Mouse (Mus musculus): ENCODE results near the gene Ddx20. TPM values are rescaled to one million over a fixed set of nuclear protein-coding genes. Genes with fewer than 3 reads are reported as not detected.
A peak's percentile ranks its signal among the peaks of the same experiment; 100 is the strongest.

The Ddx20 gene
- total RNA-seq, 2 experiments from 2014 or later: 10.7 to 10.9 TPM

DNA sequence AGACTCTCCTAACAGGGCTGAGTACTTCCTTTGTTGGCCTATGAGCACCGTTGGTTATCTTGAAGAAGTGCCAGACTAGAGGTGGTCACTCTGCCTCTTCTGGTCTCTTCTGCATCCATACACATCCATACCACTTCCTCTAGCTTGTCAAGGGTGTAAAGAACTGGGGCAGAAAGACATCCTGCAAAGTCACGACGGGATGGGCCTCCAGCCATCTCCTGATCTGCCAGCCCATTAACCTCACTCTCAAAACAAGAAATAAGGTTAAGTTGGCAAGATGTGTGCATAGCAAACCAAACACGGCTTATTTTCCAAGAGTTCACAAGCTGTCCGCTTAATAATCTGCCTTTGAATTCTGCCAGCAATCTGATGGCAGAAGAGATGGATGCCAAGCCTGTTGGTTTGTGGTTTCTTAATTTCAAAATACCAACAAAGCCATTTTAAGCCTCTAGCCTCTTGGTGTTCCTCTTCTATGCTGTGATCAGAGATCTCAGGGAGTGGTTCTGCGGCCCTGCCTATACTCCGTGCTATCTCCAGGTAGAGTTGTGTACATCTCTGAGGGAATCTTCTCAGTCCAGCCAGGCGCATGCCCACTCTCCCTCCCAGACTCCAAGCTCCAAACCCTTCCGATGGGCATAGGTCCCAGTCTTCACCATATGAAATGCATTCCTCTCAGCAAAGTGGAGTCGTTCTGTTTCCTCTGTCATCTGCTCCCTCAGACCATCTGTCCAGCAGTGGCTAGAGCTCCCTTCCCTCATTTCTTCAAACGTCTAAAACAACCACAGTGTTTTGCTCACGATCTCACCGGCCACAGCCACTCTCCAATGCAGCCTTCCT, 33.6 kb downstream of the Ddx20 start:
- TF ChIP-seq CTCF (IDR thresholded peaks at IDR 0.05): no peak
- no peak overlapping the region for H3K4me3 ChIP-seq
- no peak overlapping the region for H3K27ac ChIP-seq
- intact Hi-C loops (cut with DNase I): no loop called here
- DNase-seq: no peak

DNA sequence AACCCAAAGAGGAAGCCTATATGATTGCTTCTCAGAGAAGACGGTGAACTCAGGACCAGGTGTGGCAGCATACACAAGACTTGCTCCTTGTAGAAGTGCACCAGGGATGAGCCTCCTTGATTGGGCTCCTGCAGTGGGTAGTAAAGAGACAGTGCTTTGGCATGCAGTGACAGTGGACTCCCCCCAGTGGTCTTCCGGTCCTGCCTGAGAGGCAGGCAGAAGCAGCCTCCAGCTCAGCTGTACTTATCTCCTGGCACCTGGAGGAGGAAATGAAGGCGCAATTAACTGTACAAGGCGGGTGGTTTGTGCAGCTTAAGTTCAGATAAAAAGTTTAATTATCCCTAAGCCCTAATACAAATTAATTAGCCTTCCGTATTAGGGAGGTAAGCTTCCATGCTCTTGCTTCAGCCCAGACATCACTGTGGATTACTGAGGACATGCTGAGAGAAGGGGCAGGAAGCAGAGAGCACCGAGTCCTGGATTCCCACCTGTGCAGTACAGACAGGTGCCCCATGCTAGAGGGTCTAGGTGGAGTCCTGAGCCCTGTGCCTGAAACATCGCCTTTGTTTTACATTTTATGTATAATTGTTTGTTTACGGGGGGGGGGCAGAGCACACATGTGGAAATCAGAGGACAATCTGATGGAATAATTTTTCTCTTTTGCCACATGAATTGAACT, 38.3 kb downstream of the Ddx20 start:
- intact Hi-C loops (cut with DNase I): no loop called here
- no peak for DNase-seq
- H3K4me3 ChIP-seq: no peak overlapping the region
- H3K27ac ChIP-seq: no peak overlapping the region
- no peak for TF ChIP-seq CTCF (IDR thresholded peaks at IDR 0.05)

DNA sequence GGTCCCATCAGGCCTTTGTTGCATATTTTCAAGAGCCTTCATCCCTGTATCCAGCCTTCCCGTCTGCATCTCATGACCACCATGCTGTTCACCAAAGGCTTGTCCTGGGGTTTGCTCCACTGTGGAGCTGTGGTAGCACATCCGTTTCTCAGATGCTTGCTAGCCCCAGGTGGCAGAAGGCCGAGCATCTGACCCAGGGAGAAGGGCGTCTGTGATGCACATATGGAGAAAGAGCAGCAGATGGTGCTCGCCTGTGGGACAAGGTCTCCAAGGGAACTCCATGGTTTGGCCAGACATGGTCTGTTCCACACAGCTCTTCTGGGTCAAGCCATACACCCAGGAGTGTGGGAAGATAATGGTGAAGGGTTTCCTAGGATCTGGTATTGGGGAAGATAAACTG, 43.8 kb downstream of the Ddx20 start:
- intact Hi-C loops (cut with DNase I): no loop called here

DNA sequence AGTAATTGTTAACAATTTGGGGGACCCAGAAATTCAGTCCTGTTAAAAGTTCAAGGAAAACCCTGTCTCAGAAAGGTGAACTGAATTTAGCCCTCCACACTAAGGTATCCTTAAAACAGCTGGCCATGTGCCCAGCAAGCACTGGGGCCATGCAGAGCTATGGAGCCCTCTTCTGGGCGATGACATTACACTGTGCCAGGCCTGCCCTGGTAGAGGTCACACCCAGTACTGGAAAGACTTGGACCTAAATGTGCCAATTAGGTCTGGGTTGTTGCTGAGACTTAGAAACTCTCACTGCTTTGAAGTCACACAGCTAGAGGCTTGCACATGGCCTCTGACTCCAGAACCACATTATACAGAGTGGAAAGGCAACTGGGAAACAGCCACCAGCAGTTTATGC, 45.2 kb downstream of the Ddx20 start:
- no peak overlapping the region for H3K4me3 ChIP-seq
- peak; percentile 47 for DNase-seq
- no peak overlapping the region for H3K27ac ChIP-seq
- peak; percentile 47 for TF ChIP-seq CTCF (IDR thresholded peaks at IDR 0.05)
- intact Hi-C loops (cut with DNase I): no loop called here

More for the DNA sequence above, 43.8 kb downstream of the Ddx20 start:
- TF ChIP-seq CTCF (IDR thresholded peaks at IDR 0.05): no peak
- DNase-seq: no peak
- no peak overlapping the region for H3K4me3 ChIP-seq
- no peak overlapping the region for H3K27ac ChIP-seq

- no peak for TF ChIP-seq CTCF (IDR thresholded peaks at IDR 0.05)
- H3K27ac ChIP-seq: no peak overlapping the region
- DNase-seq: no peak
These were observed 54.4 kb downstream of the Ddx20 start for GRCm38 (mm10) chr3:105633021-105633420.

GRCm38 (mm10) chr3:105632296-105632695, 55.1 kb downstream of the Ddx20 start:
- Histone ChIP-seq H3K27ac (no peak overlapping the region), H3K4me3 (no peak overlapping the region)
- DNase-seq: no peak
- intact Hi-C loops (cut with DNase I): no loop called here
- no peak for TF ChIP-seq CTCF (IDR thresholded peaks at IDR 0.05)

More at GRCm38 (mm10) chr3:105633021-105633420, 54.4 kb downstream of the Ddx20 start:
- intact Hi-C loops (cut with DNase I): no loop called here
- no peak overlapping the region for H3K4me3 ChIP-seq

Other genes with a start within 250 kb of the Ddx20 start
- gene Kcnd3, start 235.2 kb downstream of the Ddx20 start, total RNA-seq (2021): under 1 TPM; 0.05 to 0.08 TPM
- 1 to 10 TPM; 2.9 to 4.5 TPM for gene Inka2, start 17.0 kb upstream of the Ddx20 start, total RNA-seq (2021)
- 100 to 1,000 TPM in 1 of 2 experiments, 10 to 100 TPM in 1; 86.7 to 101 TPM for gene Rap1a, start 113.8 kb upstream of the Ddx20 start, total RNA-seq (2021)
- not detected for gene Adora3, start 183.3 kb upstream of the Ddx20 start, total RNA-seq (2021)
- gene Tmigd3, start 183.3 kb upstream of the Ddx20 start, total RNA-seq (2021): not detected
- under 1 TPM; 0.84 to 0.92 TPM for gene I830077J02Rik, start 245.1 kb upstream of the Ddx20 start, total RNA-seq (2021)

Measured in gastrocnemius, adult 2 months (tissue).